Mouse (Mus musculus) lung, postnatal 0 days (tissue): ENCODE measurements at regions not wholly inside any gene's neighbourhood (a gene's known extent, or its start where the extent isn't known, plus 50 kb on each side); places are given as distances from the start of the nearest gene placed in this dataset.

Experiments
- ATAC-seq: fragments of 200-750 bp; cut with Nextera tagmentation; 2 replicates; pipeline ENCODE4 v1.8.0; 2017; ENCODE audit warnings: moderate library complexity
- DNase-seq: peaks from one replicate; pipeline ENCODE4 v3.0.0-alpha.2; 2016; ENCODE audit warnings: low spot score
- H3K27ac ChIP-seq: fragments of 300-500 bp; sonication (generic); 2 replicates; pipeline ENCODE4 v1.5.1; 2014; ENCODE audit warnings: antibody characterized with exemption, mild to moderate bottlenecking, low read length, mixed read lengths
- H3K27me3 ChIP-seq: fragments of 300-500 bp; sonication (generic); replicated peaks from 2 replicates; pipeline ENCODE4 v1.6.1; 2014; ENCODE audit warnings: low read length, mixed read lengths; ENCODE audit not compliant: insufficient read depth
- H3K36me3 ChIP-seq: fragments of 300-500 bp; sonication (generic); 2 replicates; pipeline ENCODE4 v1.6.1; 2014; ENCODE audit warnings: low read length, mixed read lengths; ENCODE audit not compliant: insufficient read depth
- H3K4me1 ChIP-seq: fragments of 300-500 bp; sonication (generic); 2 replicates; pipeline ENCODE4 v1.6.1; 2014; ENCODE audit warnings: antibody characterized with exemption, low read depth, low read length, mixed read lengths; ENCODE audit not compliant: insufficient read depth
- H3K4me2 ChIP-seq: fragments of 300-500 bp; sonication (generic); replicated peaks from 2 replicates; pipeline ENCODE4 v1.6.1; 2014; ENCODE audit warnings: low read depth, mild to moderate bottlenecking, low read length, moderate library complexity, mixed read lengths
- H3K4me3 ChIP-seq: fragments of 300-500 bp; sonication (generic); 2 replicates; pipeline ENCODE4 v1.5.1; 2014; ENCODE audit warnings: low read depth, low read length
- H3K9ac ChIP-seq: fragments of 300-500 bp; sonication (generic); replicated peaks from 2 replicates; pipeline ENCODE4 v1.6.1; 2014; ENCODE audit warnings: low read depth, mild to moderate bottlenecking
- H3K9me3 ChIP-seq: fragments of 300-500 bp; sonication (generic); 2 replicates; pipeline ENCODE4 v1.6.1; 2016; ENCODE audit warnings: low read length, mixed read lengths
- CTCF ChIP-seq: IDR thresholded peaks from 2 replicates; pipeline ENCODE4 v1.5.1; 2016; ENCODE audit warnings: antibody characterized with exemption, mild to moderate bottlenecking
- EP300 ChIP-seq: IDR thresholded peaks from 2 replicates; pipeline ENCODE4 v1.6.1; 2016; ENCODE audit warnings: antibody characterized with exemption, mild to moderate bottlenecking, control low read depth
- WGBS: fragments of 180-500 bp; shearing (Covaris S2); extraction: QIAGEN DNeasy Blood & Tissue Kit; methylation state at CpG from one replicate; pipeline ENCODE4 v1.1.7; 2014; 5-methylcytosine and 5-hydroxymethylcytosine counted together

DNA sequence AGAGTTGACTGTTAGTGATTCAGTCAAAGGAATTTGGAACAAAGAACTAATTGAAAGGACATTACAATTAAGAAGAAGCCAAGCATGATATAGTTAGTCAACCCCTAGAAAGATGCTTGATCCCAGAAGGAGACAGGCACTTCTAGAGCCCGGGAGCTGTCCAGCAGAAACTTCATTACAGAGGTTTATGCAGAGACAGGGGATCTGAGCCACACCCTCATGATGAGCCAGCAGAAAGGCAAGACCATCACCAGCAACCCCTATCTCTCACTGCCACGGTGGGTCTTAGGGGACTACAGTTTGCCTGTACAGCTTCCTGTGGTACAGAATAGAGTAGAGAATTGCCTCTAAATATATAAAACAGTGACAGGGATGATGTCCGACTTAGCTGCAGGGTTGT lies 590.4 kb downstream of the Etnk1 start:
- no peak for DNase-seq

DNA sequence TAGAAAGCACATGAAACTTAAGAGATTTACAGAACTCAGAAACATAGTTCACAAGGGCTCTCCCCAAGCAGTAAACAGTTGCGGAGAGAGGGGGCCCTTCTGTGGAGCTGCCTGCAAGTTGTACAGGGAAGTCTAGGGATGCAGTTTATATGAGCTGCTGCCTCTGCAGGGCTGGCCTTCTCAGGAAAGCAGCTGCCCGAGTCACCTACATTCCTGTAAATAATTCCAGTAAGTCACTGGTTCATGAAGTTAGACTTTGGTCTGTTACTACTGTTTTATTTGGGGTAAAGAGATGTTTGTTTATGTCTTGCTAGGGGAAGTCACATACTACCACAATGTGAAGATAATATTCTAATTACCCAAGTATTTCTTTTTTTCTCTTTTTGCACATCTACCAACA lies 601.1 kb downstream of the Etnk1 start:
- no peak for TF ChIP-seq CTCF
- no peak for TF ChIP-seq EP300
- Histone ChIP-seq H3K4me1 (no peaks in the 10 kb centered on the region), H3K9ac (no peak overlapping the region), H3K27ac (no peak overlapping the region), H3K9me3 (no peaks in the 10 kb centered on the region; the same call in 1 of the 2 replicates), H3K4me3 (no peak overlapping the region), H3K36me3 (no peaks in the 10 kb centered on the region), H3K27me3 (no peaks in the 10 kb centered on the region), H3K4me2 (no peak overlapping the region)
- 68% methylated on average over 2 of the region's 2 CpGs for WGBS
- ATAC-seq (no peak), DNase-seq (no peak)

More for the DNA sequence above, 590.4 kb downstream of the Etnk1 start:
- no peak overlapping the region for H3K9ac ChIP-seq
- H3K4me1 ChIP-seq: no peaks in the 10 kb centered on the region
- H3K9me3 ChIP-seq: no peaks in the 10 kb centered on the region
- H3K27me3 ChIP-seq: no peaks in the 10 kb centered on the region
- WGBS: 53% methylated on average over 3 of the region's 3 CpGs
- TF ChIP-seq CTCF (no peak), EP300 (no peak)
- no peak overlapping the region for H3K27ac ChIP-seq
- ATAC-seq: no peak
- no peak overlapping the region for H3K4me3 ChIP-seq
- H3K4me2 ChIP-seq: no peak overlapping the region
- H3K36me3 ChIP-seq: no peaks in the 10 kb centered on the region
